Mouse (Mus musculus) brain, adult 10 weeks (tissue): ENCODE data around the gene Wfikkn1. TPM values are rescaled to one million over a fixed set of nuclear protein-coding genes. Genes with fewer than 3 reads are reported as not detected.

ENCODE experiments used
- polyA plus RNA-seq: library from polyadenylated mRNA; stranded (reverse); fragments of 350-450 nt; fragmentation: Illumina TruSeq; extraction: RNeasy Lipid Tissue Mini Kit (QIAGEN cat#74804); gene quantifications from one replicate; pipeline ENCODE4 v1.2.3, GENCODE M21; 2015; ENCODE audit warnings: low read depth, low replicate concordance

Gene Wfikkn1
- polyA plus RNA-seq: 0.33 TPM

GRCm38 (mm10) chr17:25880196-25880910 lies at the start of gene Wfikkn1:
Gene Wfikkn1, minus strand, starts transcription at chr17:25880858.

GRCm38 (mm10) chr17:25919144-25919785 lies 38.6 kb upstream of the Wfikkn1 start, which contains the start of gene Rab40c:
Gene Rab40c, minus strand, starts transcription at chr17:25919727.

GRCm38 (mm10) chr17:25874721-25875170 lies 5.9 kb downstream of the Wfikkn1 start, which contains the start of gene Mettl26:
Gene Mettl26, plus strand, starts transcription at chr17:25875074.

DNA sequence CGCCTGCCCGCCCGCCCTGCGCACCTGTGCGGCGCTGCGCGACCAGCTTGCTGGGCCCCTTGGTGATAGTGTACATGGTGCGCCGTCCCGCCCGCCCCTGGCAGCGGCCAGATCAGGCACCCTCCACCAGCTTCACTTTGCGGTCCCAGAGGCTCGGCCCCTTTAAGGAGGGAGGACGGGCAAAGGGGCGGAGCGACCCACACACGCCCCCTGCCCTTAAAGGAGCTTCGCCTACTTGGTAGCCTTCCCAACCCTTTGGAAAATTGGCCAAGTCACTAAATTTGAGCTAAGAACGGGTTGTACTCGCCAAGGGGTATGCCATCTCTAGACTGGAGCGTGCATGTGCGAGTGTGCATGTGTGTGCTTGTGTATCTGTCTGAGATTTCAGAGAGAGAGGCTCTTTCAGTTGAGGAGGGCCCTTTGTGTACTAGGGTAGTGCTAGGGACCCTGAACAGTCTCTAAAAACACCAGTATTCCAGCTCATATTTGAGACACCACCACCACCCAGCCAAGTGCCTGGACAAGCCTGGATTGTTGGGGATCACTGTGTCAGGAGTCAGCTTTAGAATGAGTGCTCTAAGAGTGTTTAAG lies 12.0 kb downstream of the Wfikkn1 start, which contains the start of gene Mcrip2:
TSS of gene Mcrip2 (minus strand) at position 164 of the 591 bp plus-strand sequence.

DNA sequence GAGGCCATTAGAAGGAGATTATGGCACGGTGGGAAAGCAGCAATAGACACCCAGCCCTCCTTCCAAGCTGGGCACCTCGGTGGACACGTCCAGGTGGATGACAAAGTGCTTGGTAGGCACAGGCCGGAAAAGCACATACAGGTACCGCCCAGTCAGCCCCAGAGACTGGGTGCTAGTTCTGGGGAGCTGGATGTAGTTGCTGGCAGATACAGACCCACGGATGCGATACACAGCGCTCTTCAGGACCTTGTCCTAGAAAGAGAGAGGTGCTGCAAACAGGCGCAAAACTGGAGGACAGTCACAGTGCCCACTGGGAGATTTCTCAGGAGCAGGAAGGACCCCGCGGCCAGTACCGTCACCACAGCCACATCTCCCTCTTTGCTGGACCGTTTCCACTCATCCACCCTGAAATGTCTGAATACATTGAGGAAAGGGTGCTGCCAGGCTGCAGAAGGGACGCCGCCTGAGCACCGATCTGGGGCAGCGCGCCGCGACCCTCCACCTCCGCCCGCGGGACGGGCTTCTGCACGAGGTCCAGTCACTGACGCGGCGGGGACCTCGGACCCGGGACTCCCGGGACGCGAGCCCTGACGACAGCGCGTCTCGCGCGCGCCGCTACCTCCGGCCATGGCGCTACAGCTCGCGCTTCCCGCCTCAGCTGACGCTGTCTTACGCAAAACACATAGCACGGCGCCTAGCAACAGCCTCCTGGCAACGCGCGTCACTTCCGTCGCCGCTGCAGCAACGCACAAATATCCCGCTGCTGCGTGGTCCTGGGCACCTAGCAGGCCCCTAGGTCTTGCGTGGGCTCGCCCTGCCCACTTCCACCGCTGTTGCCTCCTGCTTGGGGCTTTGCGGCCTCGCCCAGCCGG lies 19.6 kb downstream of the Wfikkn1 start, which contains the start of gene Wdr90:
TSS of gene Wdr90 (minus strand) at position 670 of the 872 bp plus-strand sequence.

GRCm38 (mm10) chr17:25844396-25844901 lies 36.2 kb downstream of the Wfikkn1 start, which contains the start of gene Rhot2:
Gene Rhot2, minus strand, starts transcription at chr17:25844851.

DNA sequence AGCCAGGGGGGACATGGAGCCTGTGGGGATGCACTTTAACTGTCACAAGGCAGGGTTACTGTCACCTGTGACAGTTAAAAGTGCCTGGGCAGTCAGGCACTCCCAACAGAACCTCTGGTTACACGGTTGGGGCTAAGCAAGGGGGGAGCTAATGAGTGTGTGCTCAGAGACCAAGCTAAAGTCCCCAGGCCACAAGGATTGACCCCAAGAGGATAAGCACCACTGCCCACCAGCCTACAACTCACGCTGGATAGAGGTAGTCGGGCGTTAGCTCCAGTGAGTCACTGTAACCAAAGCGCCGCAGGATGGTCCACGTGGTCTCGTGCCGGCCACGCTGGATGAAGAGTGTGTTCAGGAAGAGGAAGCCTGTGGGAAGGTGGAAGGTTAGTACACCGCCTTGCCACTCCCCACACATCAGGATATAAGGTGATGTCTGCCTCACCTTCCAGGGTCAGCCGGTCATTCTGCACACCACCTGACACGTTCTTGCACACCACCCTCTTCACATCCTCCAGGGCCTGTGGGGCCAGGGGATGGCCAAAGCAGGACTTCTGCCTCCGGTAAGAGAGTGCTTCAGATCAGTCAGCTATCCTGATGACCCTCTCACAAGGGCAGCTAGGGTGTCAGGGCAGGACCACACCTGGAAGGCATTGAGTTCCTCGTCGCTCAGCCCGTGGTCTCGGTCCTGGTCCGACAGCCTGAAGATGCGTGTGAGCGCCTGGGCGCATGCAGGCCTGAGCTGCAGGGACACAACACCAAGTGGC lies 39.4 kb downstream of the Wfikkn1 start, which contains the start of gene Gm20683:
TSS of gene Gm20683 (minus strand) at position 647 of the 764 bp plus-strand sequence.

GRCm38 (mm10) chr17:25837076-25837410 lies 43.6 kb downstream of the Wfikkn1 start, which contains the start of gene Rhbdl1:
Gene Rhbdl1, minus strand, starts transcription at chr17:25837295.

DNA sequence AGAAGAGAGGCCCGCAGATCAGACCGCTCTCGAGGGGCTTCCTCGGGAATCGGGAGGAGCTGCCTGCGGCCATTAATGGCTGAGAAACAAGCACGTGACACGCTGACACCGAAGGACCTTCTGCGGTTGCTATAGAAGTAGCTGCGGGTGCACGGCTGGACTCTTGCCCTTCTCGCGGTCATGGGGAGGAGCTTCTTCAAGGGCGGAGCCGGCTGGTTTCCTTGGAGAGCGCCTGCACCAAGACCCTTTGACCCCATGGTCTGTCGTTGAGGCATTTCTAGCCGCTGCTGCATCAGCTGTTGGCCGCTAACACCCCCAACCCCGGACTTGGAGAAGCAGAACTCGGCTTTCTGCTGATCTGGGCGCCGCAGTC lies 47.4 kb downstream of the Wfikkn1 start, which contains the start of gene Stub1:
TSS of gene Stub1 (minus strand) at position 114 of the 373 bp plus-strand sequence.

GRCm38 (mm10) chr17:25828712-25829557 lies 51.7 kb downstream of the Wfikkn1 start, which contains the start of gene Jmjd8:
Gene Jmjd8, plus strand, starts transcription at chr17:25828867.

Other genes with a start within 250 kb of the Wfikkn1 start
- gene Gng13, start 163.7 kb downstream of the Wfikkn1 start, polyA plus RNA-seq: 297 TPM
- 1.5 TPM for gene Chtf18, start 153.4 kb downstream of the Wfikkn1 start, polyA plus RNA-seq
- gene Rpusd1, start 153.2 kb downstream of the Wfikkn1 start, polyA plus RNA-seq: 78.9 TPM
- gene Mslnl, start 144.8 kb downstream of the Wfikkn1 start, polyA plus RNA-seq: 0.33 TPM
- 2.9 TPM for gene Msln, start 126.5 kb downstream of the Wfikkn1 start, polyA plus RNA-seq
- gene Narfl, start 107.1 kb downstream of the Wfikkn1 start, polyA plus RNA-seq: 32.3 TPM
- 139 TPM for gene Haghl, start 95.2 kb downstream of the Wfikkn1 start, polyA plus RNA-seq
- gene Ccdc78, start 94.3 kb downstream of the Wfikkn1 start, polyA plus RNA-seq: 0.62 TPM
- 88.4 TPM for gene Fam173a, start 88.0 kb downstream of the Wfikkn1 start, polyA plus RNA-seq
- 1.7 TPM for gene AC134908.4, start 85.2 kb downstream of the Wfikkn1 start, polyA plus RNA-seq
- 128 TPM for gene Metrn, start 83.7 kb downstream of the Wfikkn1 start, polyA plus RNA-seq
- 572 TPM for gene Fbxl16, start 71.8 kb downstream of the Wfikkn1 start, polyA plus RNA-seq
- 22.9 TPM for gene Wdr24, start 57.2 kb downstream of the Wfikkn1 start, polyA plus RNA-seq
- 42.7 TPM for gene Jmjd8, start 52.0 kb downstream of the Wfikkn1 start, polyA plus RNA-seq
- gene Stub1, start 47.5 kb downstream of the Wfikkn1 start, polyA plus RNA-seq: 169 TPM
- gene Rhbdl1, start 43.6 kb downstream of the Wfikkn1 start, polyA plus RNA-seq: 44.6 TPM
- 23.4 TPM for gene Gm20683, start 39.1 kb downstream of the Wfikkn1 start, polyA plus RNA-seq
- 84.4 TPM for gene Rhot2, start 36.0 kb downstream of the Wfikkn1 start, polyA plus RNA-seq
- gene Wdr90, start 19.4 kb downstream of the Wfikkn1 start, polyA plus RNA-seq: 21.2 TPM
- gene Mcrip2, start 12.1 kb downstream of the Wfikkn1 start, polyA plus RNA-seq: 19.9 TPM
- 49.7 TPM for gene Mettl26, start 5.8 kb downstream of the Wfikkn1 start, polyA plus RNA-seq
- 40.3 TPM for gene Rab40c, start 38.9 kb upstream of the Wfikkn1 start, polyA plus RNA-seq
- 95.8 TPM for gene Pigq, start 64.1 kb upstream of the Wfikkn1 start, polyA plus RNA-seq
- gene Nhlrc4, start 64.1 kb upstream of the Wfikkn1 start, polyA plus RNA-seq: 0.42 TPM
- 0.97 TPM for gene A930017K11Rik, start 71.7 kb upstream of the Wfikkn1 start, polyA plus RNA-seq
- 23.5 TPM for gene Capn15, start 104.9 kb upstream of the Wfikkn1 start, polyA plus RNA-seq
- 54.5 TPM for gene Rab11fip3, start 188.7 kb upstream of the Wfikkn1 start, polyA plus RNA-seq
- 35.9 TPM for gene Decr2, start 209.5 kb upstream of the Wfikkn1 start, polyA plus RNA-seq
- gene Nme4, start 214.7 kb upstream of the Wfikkn1 start, polyA plus RNA-seq: 4.6 TPM
- gene Tmem8, start 232.4 kb upstream of the Wfikkn1 start, polyA plus RNA-seq: 11.9 TPM
- 130 TPM for gene Mrpl28, start 242.6 kb upstream of the Wfikkn1 start, polyA plus RNA-seq